Mouse (Mus musculus) forebrain, embryonic 14.5 days (tissue): Measurements from ENCODE around the gene Rbx1. TPM values are rescaled to one million over a fixed set of nuclear protein-coding genes. Genes with fewer than 3 reads are reported as not detected.
"Not testable (repeated sequence)": the region's sequence is repeated elsewhere in the genome, so short reads cannot be mapped to it uniquely, and the experiment has no call there.

ENCODE experiments used
- ATAC-seq: fragments of 200-750 bp; cut with Nextera tagmentation; 2 replicates; pipeline ENCODE4 v1.8.0; 2017; ENCODE audit warnings: mild to moderate bottlenecking, moderate library complexity
- DNase-seq: peaks from one replicate; pipeline ENCODE4 v3.0.0-alpha.2; 2015; ENCODE audit warnings: low spot score
- H3K27ac ChIP-seq: fragments of 300-500 bp; sonication (generic); 2 replicates; pipeline ENCODE4 v1.5.1; 2014; ENCODE audit warnings: low read depth, mild to moderate bottlenecking, control low read depth, low read length, moderate library complexity
- H3K27me3 ChIP-seq: fragments of 300-500 bp; sonication (generic); replicated peaks from 2 replicates; pipeline ENCODE4 v1.6.1; 2014; ENCODE audit warnings: low read length, control low read depth, mixed read lengths; ENCODE audit not compliant: control insufficient read depth, insufficient read depth
- H3K36me3 ChIP-seq: fragments of 300-500 bp; sonication (generic); 2 replicates; pipeline ENCODE4 v1.6.1; 2014; ENCODE audit warnings: low read length, control low read depth; ENCODE audit not compliant: control insufficient read depth, insufficient read depth
- H3K4me1 ChIP-seq: fragments of 300-500 bp; sonication (generic); 2 replicates; pipeline ENCODE4 v1.6.1; 2014; ENCODE audit warnings: antibody characterized with exemption, low read length, control low read depth; ENCODE audit not compliant: control insufficient read depth, insufficient read depth
- H3K4me2 ChIP-seq: fragments of 300-500 bp; sonication (generic); 2 replicates; pipeline ENCODE4 v1.6.1; 2014; ENCODE audit warnings: mild to moderate bottlenecking, control low read depth, low read length
- H3K4me3 ChIP-seq: fragments of 300-500 bp; sonication (generic); 2 replicates; pipeline ENCODE4 v1.5.1; 2014; ENCODE audit warnings: low read depth, low read length, control low read depth
- H3K9ac ChIP-seq: fragments of 300-500 bp; sonication (generic); 2 replicates; pipeline ENCODE4 v1.6.1; 2014; ENCODE audit warnings: mild to moderate bottlenecking, low read length, control low read depth, moderate library complexity
- H3K9me3 ChIP-seq: fragments of 300-500 bp; sonication (generic); replicated peaks from 2 replicates; pipeline ENCODE4 v1.6.1; 2016; ENCODE audit warnings: low read length, control low read depth, mixed read lengths; ENCODE audit not compliant: control insufficient read depth
- WGBS: fragments of 180-500 bp; shearing (Covaris S2); extraction: QIAGEN DNeasy Blood & Tissue Kit; methylation state at CpG from one replicate; pipeline ENCODE4 v1.1.7; 2014; 5-methylcytosine and 5-hydroxymethylcytosine counted together
- polyA plus RNA-seq: library from polyadenylated mRNA; unstranded; fragments of >200 nt; fragmentation: Nextera tagmentation; extraction: Ambion mirVana; gene quantifications from 2 replicates; pipeline ENCODE4 v1.2.1, GENCODE M21; 2014

Gene Rbx1
- polyA plus RNA-seq, result 554 and 641 TPM in 2 replicates

- H3K27me3 ChIP-seq, result no peaks in the 10 kb centered on the region
- DNase-seq (peak; percentile 99), ATAC-seq (peak; percentile 99)
- H3K9me3 ChIP-seq, result no peaks in the 10 kb centered on the region
- 1% methylated on average over 61 of the region's 62 CpGs for WGBS
- H3K4me2 ChIP-seq, result peak within 1 kb of the TSS; percentile 76
- H3K4me3 ChIP-seq, result peak within 1 kb of the TSS; percentile 61
- H3K9ac ChIP-seq, result peak within 1 kb of the TSS; percentile 78
- H3K4me1 ChIP-seq, result peaks cover 14% of the 10 kb centered on the region
- H3K36me3 ChIP-seq, result peaks cover 20% of the 10 kb centered on the region
- H3K27ac ChIP-seq, result peak within 1 kb of the TSS; percentile 87
Measured at GRCm38 (mm10) chr15:81465901-81466737, at the start of gene Rbx1. Gene Rbx1 (plus strand): TSS chr15:81466296.

DNA sequence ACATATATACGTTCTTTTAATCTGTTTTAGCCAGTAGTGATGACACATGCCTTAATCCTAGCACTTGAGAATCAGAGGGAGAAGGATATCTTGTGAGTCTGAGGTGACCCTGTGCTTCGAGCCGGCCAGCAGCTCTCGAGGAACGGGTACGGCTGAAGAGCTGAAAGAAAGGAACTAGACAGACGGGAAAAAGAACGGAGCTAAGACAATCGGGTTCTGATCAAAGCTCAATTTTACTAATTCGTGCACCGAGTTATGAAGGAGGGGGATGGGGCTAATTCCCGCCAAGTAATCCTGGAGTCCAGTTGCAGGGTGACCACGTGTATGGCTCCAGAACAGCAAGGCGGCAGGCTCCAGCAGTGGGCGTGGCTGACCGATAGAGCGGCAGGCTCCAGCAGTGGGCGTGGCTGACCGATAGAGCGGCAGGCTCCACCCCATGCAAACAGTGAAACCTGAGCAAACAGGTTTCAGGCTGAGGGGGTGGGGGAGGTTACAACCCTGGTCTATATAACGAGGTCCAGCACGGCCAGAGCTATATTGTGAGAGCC lies 49.3 kb upstream of the Rbx1 start:
- peak; percentile 54 for ATAC-seq
- peak overlapping the region; percentile 57 for H3K9ac ChIP-seq

DNA sequence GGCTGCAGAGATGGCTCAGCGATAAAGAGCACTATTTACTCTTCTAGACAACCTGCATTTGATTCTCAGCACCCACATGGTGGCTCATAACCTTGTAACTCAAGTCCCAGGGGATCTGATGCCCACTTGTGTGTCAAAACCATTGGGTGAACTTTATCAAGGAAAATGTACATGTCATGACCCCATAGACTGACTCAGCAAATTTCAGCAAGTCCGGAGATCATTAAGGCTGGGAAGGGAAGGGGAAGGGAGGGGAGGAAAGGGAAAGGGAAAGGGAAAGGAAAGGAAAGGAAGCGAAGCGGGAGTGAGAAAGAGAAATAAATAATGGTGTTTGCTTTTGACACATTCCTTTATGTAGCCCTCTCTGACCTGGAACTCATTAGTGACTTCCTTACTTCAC lies 48.0 kb upstream of the Rbx1 start:
- Histone ChIP-seq H3K9me3 (no peaks in the 10 kb centered on the region), H3K36me3 (0 out of 2 replicates have a peak, but pooled peaks cover 4% of the 10 kb centered on the region), H3K4me1 (no peaks in the 10 kb centered on the region), H3K4me3 (no peak overlapping the region), H3K4me2 (no peak overlapping the region), H3K9ac (no peak overlapping the region), H3K27me3 (no peaks in the 10 kb centered on the region), H3K27ac (no peak overlapping the region)
- 96% methylated on average over 4 of the region's 4 CpGs for WGBS
- no peak for ATAC-seq
- DNase-seq, result no peak

More for the DNA sequence above, 49.3 kb upstream of the Rbx1 start:
- H3K4me1 ChIP-seq, H3K27me3 ChIP-seq, H3K9me3 ChIP-seq, H3K27ac ChIP-seq, H3K36me3 ChIP-seq: not testable (repeated sequence)
- Histone ChIP-seq H3K4me2 (peak overlapping the region; percentile 45), H3K4me3 (peak overlapping the region; percentile 16; the same call in 1 of the 2 replicates)
- peak; percentile 34 for DNase-seq
- 4% methylated on average over 22 of the region's 22 CpGs for WGBS

GRCm38 (mm10) chr15:81421454-81421853 lies 44.6 kb upstream of the Rbx1 start:
- H3K4me2 ChIP-seq, result no peak overlapping the region
- H3K4me1 ChIP-seq, result no peaks in the 10 kb centered on the region
- peak; percentile 54 for DNase-seq
- no peak overlapping the region for H3K9ac ChIP-seq
- no peak for ATAC-seq
- no peak overlapping the region for H3K4me3 ChIP-seq
- H3K36me3 ChIP-seq, result 0 out of 2 replicates have a peak, but pooled peaks cover 1% of the 10 kb centered on the region
- 43% methylated on average over 1 of the region's 1 CpGs for WGBS
- H3K27ac ChIP-seq, result no peak overlapping the region
- no peaks in the 10 kb centered on the region for H3K27me3 ChIP-seq
- H3K9me3 ChIP-seq, result no peaks in the 10 kb centered on the region

DNA sequence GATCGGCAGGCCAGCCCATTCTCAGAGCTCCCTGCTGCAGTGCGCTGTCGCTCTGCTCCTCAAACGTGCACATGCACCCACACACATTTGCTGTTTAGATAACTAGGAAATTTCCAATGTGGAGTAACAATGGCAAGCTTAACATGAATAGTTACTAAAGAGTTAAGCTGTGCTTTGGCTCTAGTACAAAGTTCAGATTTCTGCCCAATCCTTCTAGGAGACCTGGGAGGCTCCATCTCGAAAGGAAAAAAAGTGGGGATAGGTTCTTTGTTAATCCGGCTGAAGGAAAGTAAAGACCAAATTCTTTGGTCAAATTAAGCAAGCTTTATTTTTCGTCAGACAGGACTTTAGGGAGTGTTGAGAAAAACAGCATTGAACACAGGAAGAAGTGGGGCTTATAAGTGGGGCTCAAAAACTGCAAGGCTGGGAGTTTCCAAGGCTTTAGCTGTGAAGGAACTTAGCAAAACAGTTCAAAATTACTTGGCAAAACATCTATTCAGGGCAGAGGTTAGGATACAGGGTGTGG lies 43.9 kb upstream of the Rbx1 start:
- Histone ChIP-seq H3K9me3 (no peaks in the 10 kb centered on the region), H3K27me3 (no peaks in the 10 kb centered on the region), H3K4me2 (no peak overlapping the region), H3K4me3 (no peak overlapping the region), H3K9ac (no peak overlapping the region), H3K4me1 (no peaks in the 10 kb centered on the region), H3K36me3 (peaks cover 2% of the 10 kb centered on the region), H3K27ac (peak overlapping the region; percentile 52)
- ATAC-seq, result no peak
- peak; percentile 23 for DNase-seq
- 44% methylated on average over 7 of the region's 7 CpGs for WGBS

- 86% methylated on average over 3 of the region's 3 CpGs for WGBS
- no peaks in the 10 kb centered on the region for H3K27me3 ChIP-seq
- H3K9me3 ChIP-seq, result no peaks in the 10 kb centered on the region
- no peak overlapping the region for H3K27ac ChIP-seq
- no peak overlapping the region for H3K4me2 ChIP-seq
- DNase-seq (no peak), ATAC-seq (no peak)
- no peak overlapping the region for H3K9ac ChIP-seq
- no peaks in the 10 kb centered on the region for H3K4me1 ChIP-seq
- peaks cover 13% of the 10 kb centered on the region for H3K36me3 ChIP-seq
- no peak overlapping the region for H3K4me3 ChIP-seq
Measured at GRCm38 (mm10) chr15:81425311-81425710, 40.8 kb upstream of the Rbx1 start.

- Histone ChIP-seq H3K9me3 (no peaks in the 10 kb centered on the region), H3K9ac (no peak overlapping the region), H3K36me3 (peaks cover 30% of the 10 kb centered on the region), H3K4me1 (no peaks in the 10 kb centered on the region), H3K27ac (no peak overlapping the region), H3K4me3 (no peak overlapping the region), H3K27me3 (no peaks in the 10 kb centered on the region), H3K4me2 (no peak overlapping the region)
- no peak for ATAC-seq
- 93% methylated on average over 2 of the region's 2 CpGs for WGBS
- no peak for DNase-seq
Measured at GRCm38 (mm10) chr15:81427947-81428346, 38.1 kb upstream of the Rbx1 start.

- Histone ChIP-seq H3K36me3 (peaks cover 30% of the 10 kb centered on the region), H3K27me3 (no peaks in the 10 kb centered on the region), H3K4me3 (no peak overlapping the region), H3K4me1 (no peaks in the 10 kb centered on the region), H3K27ac (no peak overlapping the region), H3K9me3 (no peaks in the 10 kb centered on the region), H3K9ac (no peak overlapping the region), H3K4me2 (no peak overlapping the region)
- 95% methylated on average over 1 of the region's 1 CpGs for WGBS
- DNase-seq (no peak), ATAC-seq (no peak)
Measured at GRCm38 (mm10) chr15:81431195-81431594, 34.9 kb upstream of the Rbx1 start.

DNA sequence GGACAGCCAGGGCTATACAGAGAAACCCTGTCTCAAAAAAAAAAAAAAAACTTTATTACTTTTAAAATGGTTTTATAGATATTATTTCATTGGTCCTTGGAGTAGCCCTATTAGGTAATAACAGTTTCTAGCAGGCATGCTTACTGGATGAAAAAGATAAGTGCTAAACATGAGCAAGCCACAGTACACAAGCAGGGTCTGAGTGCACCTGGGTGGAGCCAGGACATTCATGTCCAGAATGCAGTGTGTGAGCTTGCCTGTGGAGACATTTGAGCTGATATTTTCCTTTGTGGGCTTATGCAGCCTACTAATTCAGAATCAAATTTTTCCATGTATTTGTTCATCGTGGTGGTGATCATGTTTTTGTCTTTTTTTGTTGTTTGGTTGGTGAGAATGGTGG lies 27.8 kb upstream of the Rbx1 start:
- 96% methylated on average over 1 of the region's 1 CpGs for WGBS
- Histone ChIP-seq H3K27ac (no peak overlapping the region), H3K4me3 (no peak overlapping the region), H3K4me1 (no peaks in the 10 kb centered on the region), H3K36me3 (peaks cover 25% of the 10 kb centered on the region), H3K4me2 (no peak overlapping the region), H3K9me3 (no peaks in the 10 kb centered on the region), H3K27me3 (no peaks in the 10 kb centered on the region), H3K9ac (no peak overlapping the region)
- ATAC-seq (no peak), DNase-seq (no peak)
